Mouse (Mus musculus) neural tube, embryonic 14.5 days (tissue): ENCODE data around the gene Epb41l4b. TPM values are rescaled to one million over a fixed set of nuclear protein-coding genes. Genes with fewer than 3 reads are reported as not detected.

Experiments
- ATAC-seq: fragments of 200-750 bp; cut with Nextera tagmentation; 2 replicates; pipeline ENCODE4 v1.8.0; 2017; ENCODE audit warnings: low read depth, mild to moderate bottlenecking, moderate TSS enrichment, moderate library complexity
- H3K27ac ChIP-seq: fragments of 300-500 bp; sonication (generic); 2 replicates; pipeline ENCODE4 v1.5.1; 2014; ENCODE audit warnings: low read depth, mild to moderate bottlenecking, control low read depth, low read length, moderate library complexity, mixed read lengths
- H3K27me3 ChIP-seq: fragments of 300-500 bp; sonication (generic); 2 replicates; pipeline ENCODE4 v1.6.1; 2014; ENCODE audit warnings: low read length; ENCODE audit not compliant: control insufficient read depth, insufficient read depth
- H3K36me3 ChIP-seq: fragments of 300-500 bp; sonication (generic); 2 replicates; pipeline ENCODE4 v1.6.1; 2014; ENCODE audit warnings: low read length, mixed read lengths; ENCODE audit not compliant: control insufficient read depth, insufficient read depth
- H3K4me1 ChIP-seq: fragments of 300-500 bp; sonication (generic); 2 replicates; pipeline ENCODE4 v1.6.1; 2014; ENCODE audit warnings: low read length; ENCODE audit not compliant: control insufficient read depth, insufficient read depth
- H3K4me2 ChIP-seq: fragments of 300-500 bp; sonication (generic); 2 replicates; pipeline ENCODE4 v1.6.1; 2014; ENCODE audit warnings: mild to moderate bottlenecking, low read depth, low read length, control low read depth
- H3K4me3 ChIP-seq: fragments of 300-500 bp; sonication (generic); 2 replicates; pipeline ENCODE4 v1.5.1; 2014; ENCODE audit warnings: low read depth, low read length, control low read depth, mixed read lengths
- H3K9ac ChIP-seq: fragments of 300-500 bp; sonication (generic); replicated peaks from 2 replicates; pipeline ENCODE4 v1.6.1; 2014; ENCODE audit warnings: low read depth, mild to moderate bottlenecking, control low read depth, low read length, mixed read lengths
- H3K9me3 ChIP-seq: fragments of 300-500 bp; sonication (generic); 2 replicates; pipeline ENCODE4 v1.6.1; 2016; ENCODE audit warnings: low read length; ENCODE audit not compliant: control insufficient read depth
- WGBS: fragments of 180-500 bp; shearing (Covaris S2); extraction: QIAGEN DNeasy Blood & Tissue Kit; methylation state at CpG from one replicate; pipeline ENCODE4 v1.1.7; 2014; 5-methylcytosine and 5-hydroxymethylcytosine counted together
- polyA plus RNA-seq: library from polyadenylated mRNA; unstranded; fragments of >200 nt; fragmentation: Nextera tagmentation; extraction: Ambion mirVana; gene quantifications from 2 replicates; pipeline ENCODE4 v1.2.1, GENCODE M21; 2014

Gene Epb41l4b
- polyA plus RNA-seq, 1 experiment from 2014 or later, result 6.5 TPM

- no peak overlapping the region for H3K4me2 ChIP-seq
- H3K36me3 ChIP-seq, result no peaks in the 10 kb centered on the region
- H3K9ac ChIP-seq, result no peak overlapping the region
- WGBS, result 69% methylated on average over 8 of the region's 8 CpGs
- H3K27ac ChIP-seq, result no peak overlapping the region
- no peak overlapping the region for H3K4me3 ChIP-seq
- no peaks in the 10 kb centered on the region for H3K27me3 ChIP-seq
- no peaks in the 10 kb centered on the region for H3K4me1 ChIP-seq
- ATAC-seq, result no peak
- no peaks in the 10 kb centered on the region for H3K9me3 ChIP-seq
Measured at GRCm38 (mm10) chr4:57172861-57173260, 29.6 kb upstream of the Epb41l4b start.

GRCm38 (mm10) chr4:57171817-57172216 lies 28.6 kb upstream of the Epb41l4b start:
- H3K9ac ChIP-seq, result no peak overlapping the region
- ATAC-seq, result no peak
- no peak overlapping the region for H3K27ac ChIP-seq

GRCm38 (mm10) chr4:57168680-57169079 lies 25.4 kb upstream of the Epb41l4b start:
- H3K4me2 ChIP-seq, result no peak overlapping the region
- H3K36me3 ChIP-seq, result no peaks in the 10 kb centered on the region
- no peak overlapping the region for H3K27ac ChIP-seq
- H3K4me3 ChIP-seq, result no peak overlapping the region
- WGBS, result 81% methylated on average over 3 of the region's 3 CpGs
- H3K9me3 ChIP-seq, result no peaks in the 10 kb centered on the region
- H3K4me1 ChIP-seq, result no peaks in the 10 kb centered on the region
- no peak for ATAC-seq
- H3K9ac ChIP-seq, result no peak overlapping the region
- H3K27me3 ChIP-seq, result no peaks in the 10 kb centered on the region

More at GRCm38 (mm10) chr4:57171817-57172216, 28.6 kb upstream of the Epb41l4b start:
- 66% methylated on average over 5 of the region's 5 CpGs for WGBS
- Histone ChIP-seq H3K9me3 (no peaks in the 10 kb centered on the region), H3K4me3 (no peak overlapping the region), H3K36me3 (no peaks in the 10 kb centered on the region), H3K4me2 (no peak overlapping the region), H3K27me3 (no peaks in the 10 kb centered on the region), H3K4me1 (no peaks in the 10 kb centered on the region)

GRCm38 (mm10) chr4:57168277-57168676 lies 25.0 kb upstream of the Epb41l4b start:
- Histone ChIP-seq H3K36me3 (no peaks in the 10 kb centered on the region), H3K9me3 (no peaks in the 10 kb centered on the region), H3K27me3 (no peaks in the 10 kb centered on the region), H3K4me1 (no peaks in the 10 kb centered on the region), H3K4me2 (no peak overlapping the region), H3K9ac (no peak overlapping the region), H3K27ac (no peak overlapping the region), H3K4me3 (no peak overlapping the region)
- WGBS, result 95% methylated on average over 1 of the region's 1 CpGs
- ATAC-seq, result no peak

GRCm38 (mm10) chr4:57166922-57167870 lies 24.0 kb upstream of the Epb41l4b start:
- H3K27me3 ChIP-seq, result no peaks in the 10 kb centered on the region

GRCm38 (mm10) chr4:57165654-57166053 lies 22.4 kb upstream of the Epb41l4b start:
- 54% methylated on average over 3 of the region's 3 CpGs for WGBS
- Histone ChIP-seq H3K36me3 (no peaks in the 10 kb centered on the region), H3K27ac (no peak overlapping the region), H3K4me3 (no peak overlapping the region), H3K9ac (no peak overlapping the region), H3K4me2 (no peak overlapping the region), H3K9me3 (no peaks in the 10 kb centered on the region), H3K27me3 (no peaks in the 10 kb centered on the region), H3K4me1 (no peaks in the 10 kb centered on the region)
- no peak for ATAC-seq

More at GRCm38 (mm10) chr4:57166922-57167870, 24.0 kb upstream of the Epb41l4b start:
- WGBS, result 57% methylated on average over 12 of the region's 12 CpGs
- Histone ChIP-seq H3K9ac (no peak overlapping the region), H3K4me2 (no peak overlapping the region), H3K4me1 (no peaks in the 10 kb centered on the region), H3K4me3 (no peak overlapping the region), H3K9me3 (no peaks in the 10 kb centered on the region), H3K27ac (no peak overlapping the region), H3K36me3 (no peaks in the 10 kb centered on the region)
- ATAC-seq, result no peak

GRCm38 (mm10) chr4:57164578-57165210 lies 21.5 kb upstream of the Epb41l4b start:
- Histone ChIP-seq H3K36me3 (no peaks in the 10 kb centered on the region), H3K4me1 (no peaks in the 10 kb centered on the region), H3K9me3 (no peaks in the 10 kb centered on the region), H3K27ac (no peak overlapping the region), H3K4me2 (no peak overlapping the region), H3K4me3 (no peak overlapping the region), H3K27me3 (no peaks in the 10 kb centered on the region), H3K9ac (no peak overlapping the region)
- no peak for ATAC-seq
- WGBS, result 89% methylated on average over 9 of the region's 9 CpGs

GRCm38 (mm10) chr4:57162789-57163722 lies 19.8 kb upstream of the Epb41l4b start:
- no peaks in the 10 kb centered on the region for H3K4me1 ChIP-seq
- no peak overlapping the region for H3K4me2 ChIP-seq
- no peak overlapping the region for H3K4me3 ChIP-seq
- no peak overlapping the region for H3K27ac ChIP-seq
- 23% methylated on average over 10 of the region's 10 CpGs for WGBS
- H3K9me3 ChIP-seq, result no peaks in the 10 kb centered on the region
- H3K9ac ChIP-seq, result no peak overlapping the region
- no peaks in the 10 kb centered on the region for H3K27me3 ChIP-seq
- no peaks in the 10 kb centered on the region for H3K36me3 ChIP-seq
- ATAC-seq, result no peak; the same call in 1 of the 2 replicates
